Mouse (Mus musculus): Measurements from ENCODE around the gene Nr1h4. TPM values are rescaled to one million over a fixed set of nuclear protein-coding genes. Genes with fewer than 3 reads are reported as not detected.

Gene Nr1h4
- polyA plus RNA-seq, 1 experiment, result 0.35 TPM

- no peak for DNase-seq (ENCODE audit: low read depth)
These were observed 98.7 kb downstream of the Nr1h4 start for GRCm38 (mm10) chr10:89434509-89435210.

GRCm38 (mm10) chr10:89432743-89433142 lies 100.6 kb downstream of the Nr1h4 start:
- DNase-seq (ENCODE audit: low read depth), result no peak

GRCm38 (mm10) chr10:89430751-89431150 lies 102.6 kb downstream of the Nr1h4 start:
- no peak for DNase-seq (ENCODE audit: low read depth)

GRCm38 (mm10) chr10:89424800-89425393 lies 108.5 kb downstream of the Nr1h4 start:
- DNase-seq (ENCODE audit: low read depth), result no peak

- no peak for DNase-seq (ENCODE audit: low read depth)
These were observed 109.2 kb downstream of the Nr1h4 start for GRCm38 (mm10) chr10:89424217-89424616.

- no peak for DNase-seq (ENCODE audit: low read depth)
These were observed 110.1 kb downstream of the Nr1h4 start for GRCm38 (mm10) chr10:89423164-89423778.

GRCm38 (mm10) chr10:89422504-89423158 lies 110.8 kb downstream of the Nr1h4 start:
- DNase-seq (ENCODE audit: low read depth), result no peak

- no peak for DNase-seq (ENCODE audit: low read depth)
These were observed 115.4 kb downstream of the Nr1h4 start for GRCm38 (mm10) chr10:89417966-89418365.

- no peak for DNase-seq (ENCODE audit: low read depth)
These were observed 117.9 kb downstream of the Nr1h4 start for GRCm38 (mm10) chr10:89415478-89415877.

- DNase-seq (ENCODE audit: low read depth), result no peak
These were observed 125.8 kb downstream of the Nr1h4 start for GRCm38 (mm10) chr10:89407551-89407950.

- no peak for DNase-seq (ENCODE audit: low read depth)
These were observed 126.5 kb downstream of the Nr1h4 start for GRCm38 (mm10) chr10:89406733-89407484.

GRCm38 (mm10) chr10:89404936-89405335 lies 128.4 kb downstream of the Nr1h4 start:
- no peak for DNase-seq (ENCODE audit: low read depth)

Other genes starting within 250 kb of the Nr1h4 start
- gene Ano4, start 188.8 kb downstream of the Nr1h4 start, polyA plus RNA-seq (2012; rRNA removed), result 0.19 and 0.27 TPM in 2 replicates
- gene Gas2l3, start 89.6 kb downstream of the Nr1h4 start, polyA plus RNA-seq (2012; rRNA removed), result 0.49 and 1.2 TPM in 2 replicates
- gene Slc17a8, start 87.7 kb upstream of the Nr1h4 start, polyA plus RNA-seq (2012; rRNA removed), result 0.12 and 0.19 TPM in 2 replicates
- 19.7 and 20.6 TPM in 2 replicates for gene Scyl2, start 152.7 kb upstream of the Nr1h4 start, polyA plus RNA-seq (2012; rRNA removed)
- gene Actr6, start 198.7 kb upstream of the Nr1h4 start, polyA plus RNA-seq (2012; rRNA removed), result 2.2 and 3.2 TPM in 2 replicates
- 22.0 and 33.6 TPM in 2 replicates for gene Uhrf1bp1l, start 211.4 kb upstream of the Nr1h4 start, polyA plus RNA-seq (2012; rRNA removed)

Measured in gonadal fat pad, adult 2 months (tissue).